Mouse (Mus musculus) heart, embryonic 14.5 days (tissue): ENCODE data around the gene Zmym1. TPM values are rescaled to one million over a fixed set of nuclear protein-coding genes. Genes with fewer than 3 reads are reported as not detected.

Experiments used
- ATAC-seq: fragments of 200-750 bp; cut with Nextera tagmentation; 2 replicates; pipeline ENCODE4 v1.8.0; 2017; ENCODE audit warnings: low read depth, moderate TSS enrichment; ENCODE audit not compliant: insufficient number of reproducible peaks, insufficient read depth, low FRiP score
- H3K27ac ChIP-seq, 2 experiments: fragments of 200-500 bp in 1 of 2; fragments of 300-500 bp in 1 of 2; sonication (generic) in 1 of 2; replicated peaks in 1 of 2; 2 replicates each; pipeline ENCODE4 v1.5.1; 2012 to 2014; ENCODE audit warnings: low read depth in 2 of 2, low read length in 2 of 2, control low read depth in 1 of 2, mild to moderate bottlenecking in 1 of 2, mixed read lengths in 1 of 2; ENCODE audit not compliant: control insufficient read depth in 1 of 2, insufficient read depth in 1 of 2
- H3K27me3 ChIP-seq: fragments of 300-500 bp; sonication (generic); 2 replicates; pipeline ENCODE4 v1.6.1; 2014; ENCODE audit warnings: mild to moderate bottlenecking, low read length, control low read depth; ENCODE audit not compliant: control insufficient read depth, insufficient read depth
- H3K36me3 ChIP-seq: fragments of 300-500 bp; sonication (generic); 2 replicates; pipeline ENCODE4 v1.6.1; 2014; ENCODE audit warnings: mild to moderate bottlenecking, control low read depth, low read length, mixed read lengths; ENCODE audit not compliant: control insufficient read depth, insufficient read depth
- H3K4me1 ChIP-seq, 2 experiments: fragments of 200-500 bp in 1 of 2; fragments of 300-500 bp in 1 of 2; sonication (generic) in 1 of 2; 2 replicates each; pipeline ENCODE4 v1.6.1; 2012 to 2014; ENCODE audit warnings: low read length in 2 of 2, control low read depth in 1 of 2, mixed read lengths in 1 of 2; ENCODE audit not compliant: control insufficient read depth in 2 of 2, insufficient read depth in 2 of 2
- H3K4me2 ChIP-seq: fragments of 300-500 bp; sonication (generic); 2 replicates; pipeline ENCODE4 v1.6.1; 2014; ENCODE audit warnings: mild to moderate bottlenecking, low read length
- H3K4me3 ChIP-seq, 2 experiments: fragments of 200-500 bp in 1 of 2; fragments of 300-500 bp in 1 of 2; sonication (generic) in 1 of 2; 2 replicates each; pipeline ENCODE4 v1.5.1; 2012 to 2014; ENCODE audit warnings: low read length in 2 of 2, mild to moderate bottlenecking in 2 of 2, control low read depth in 1 of 2, low read depth in 1 of 2, moderate library complexity in 1 of 2; ENCODE audit not compliant: control insufficient read depth in 1 of 2, insufficient read depth in 1 of 2
- H3K9ac ChIP-seq: fragments of 300-500 bp; sonication (generic); 2 replicates; pipeline ENCODE4 v1.6.1; 2014; ENCODE audit warnings: mild to moderate bottlenecking, low read length
- H3K9me3 ChIP-seq: fragments of 300-500 bp; sonication (generic); 2 replicates; pipeline ENCODE4 v1.6.1; 2016; ENCODE audit warnings: low read length, control low read depth; ENCODE audit not compliant: control insufficient read depth
- whole genome bisulfite sequencing: fragments of 180-500 bp; shearing (Covaris S2); extraction: QIAGEN DNeasy Blood & Tissue Kit; methylation state at CpG from one replicate; pipeline ENCODE4 v1.1.7; 2014; 5-methylcytosine and 5-hydroxymethylcytosine counted together
- polyA plus RNA-seq: library from polyadenylated mRNA; unstranded; fragments of >200 nt; fragmentation: Nextera tagmentation; extraction: Ambion mirVana; gene quantifications from 2 replicates; pipeline ENCODE4 v1.2.1, GENCODE M21; 2014

Zmym1 gene
- polyA plus RNA-seq, 1 experiment from 2014 or later: 15.0 TPM

DNA sequence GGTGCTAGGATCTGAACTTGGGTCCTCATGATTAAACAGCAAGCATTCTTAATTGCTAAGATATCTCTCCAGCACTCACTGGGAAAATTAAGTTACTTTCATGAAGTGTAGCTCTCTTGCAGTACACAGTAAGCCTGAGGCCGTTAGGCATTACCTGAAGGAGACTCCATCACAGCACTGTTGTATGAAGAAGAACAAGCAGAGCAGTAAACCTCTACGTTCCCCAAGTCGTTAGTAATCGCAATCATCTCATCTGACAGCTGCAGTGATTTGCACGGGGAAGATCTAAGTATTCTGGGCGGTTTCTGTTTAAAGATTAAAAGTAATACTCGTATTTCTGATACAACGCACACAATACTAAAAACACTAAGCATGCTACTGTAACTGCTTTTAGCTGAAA is 9.8 kb downstream of the Zmym1 start:
- H3K36me3 ChIP-seq: peaks cover 78% of the 10 kb centered on the region
- no peak overlapping the region for H3K4me2 ChIP-seq
- no peak overlapping the region for H3K9ac ChIP-seq
- H3K27ac ChIP-seq: no peak overlapping the region
- no peak for ATAC-seq
- no peaks in the 10 kb centered on the region for H3K9me3 ChIP-seq
- no peaks in the 10 kb centered on the region for H3K4me1 ChIP-seq
- no peak overlapping the region for H3K4me3 ChIP-seq
- WGBS: 89% methylated on average over 8 of the region's 8 CpGs
- H3K27me3 ChIP-seq: no peaks in the 10 kb centered on the region

DNA sequence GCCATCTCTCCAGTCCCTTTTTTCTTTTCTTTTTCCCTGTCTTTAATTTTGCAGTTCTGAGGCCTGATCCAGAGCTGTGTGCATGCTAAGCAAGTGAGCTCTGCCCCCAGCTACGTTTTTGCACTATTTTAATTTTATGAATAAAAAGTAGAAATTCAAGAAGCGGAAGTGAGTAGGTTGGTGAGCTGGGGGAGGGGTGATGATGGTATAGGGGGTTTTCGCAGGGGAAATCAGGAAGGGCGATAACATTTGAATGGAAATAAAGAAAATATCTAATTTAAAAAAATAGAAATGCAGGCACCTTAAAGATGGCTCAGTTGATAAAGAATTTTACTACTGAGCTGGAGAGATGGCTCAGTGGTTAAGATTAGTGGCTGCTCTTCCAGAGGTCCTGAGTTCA is 17.4 kb downstream of the Zmym1 start:
- H3K27me3 ChIP-seq: no peaks in the 10 kb centered on the region
- no peak for ATAC-seq
- peaks cover 77% of the 10 kb centered on the region for H3K36me3 ChIP-seq
- H3K4me2 ChIP-seq: no peak overlapping the region
- 79% methylated on average over 4 of the region's 4 CpGs for WGBS
- H3K9me3 ChIP-seq: no peaks in the 10 kb centered on the region
- no peak overlapping the region for H3K9ac ChIP-seq
- no peaks in the 10 kb centered on the region for H3K4me1 ChIP-seq
- no peak overlapping the region for H3K27ac ChIP-seq
- H3K4me3 ChIP-seq: no peak overlapping the region

DNA sequence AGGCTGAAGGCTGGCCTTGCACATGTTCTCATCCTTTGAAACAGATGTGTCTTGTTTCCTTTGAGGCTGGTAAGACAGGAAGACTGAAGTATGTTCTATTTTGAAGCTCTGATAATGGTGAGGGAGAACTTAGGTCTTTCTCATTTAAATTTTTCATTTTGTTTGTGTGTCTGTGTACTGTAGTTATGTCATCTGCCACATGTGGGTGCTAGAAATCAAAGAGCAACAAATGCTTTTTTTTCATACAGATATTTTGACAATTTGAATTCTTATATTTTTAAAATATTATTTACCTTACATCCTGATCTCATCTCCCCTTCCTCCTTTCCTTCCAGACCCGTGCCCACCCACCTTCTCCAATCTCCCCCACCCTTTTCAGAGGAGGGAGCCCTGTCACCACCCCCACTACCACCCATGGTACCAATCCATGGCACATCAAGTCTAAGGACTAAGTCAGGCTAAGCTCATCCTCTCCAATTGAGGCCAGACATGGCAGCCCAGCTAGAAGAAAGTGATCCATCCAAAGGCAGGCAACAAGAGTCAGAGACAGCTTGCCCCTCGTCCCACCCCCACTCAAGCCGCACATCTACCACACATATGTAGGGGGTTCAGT is 21.0 kb downstream of the Zmym1 start:
- 77% methylated on average over 3 of the region's 3 CpGs for WGBS
- Histone ChIP-seq H3K27me3 (no peaks in the 10 kb centered on the region), H3K4me2 (no peak overlapping the region), H3K9me3 (no peaks in the 10 kb centered on the region), H3K4me1 (no peaks in the 10 kb centered on the region), H3K9ac (no peak overlapping the region), H3K4me3 (no peak overlapping the region), H3K27ac (no peak overlapping the region), H3K36me3 (peaks cover 75% of the 10 kb centered on the region)
- no peak for ATAC-seq

DNA sequence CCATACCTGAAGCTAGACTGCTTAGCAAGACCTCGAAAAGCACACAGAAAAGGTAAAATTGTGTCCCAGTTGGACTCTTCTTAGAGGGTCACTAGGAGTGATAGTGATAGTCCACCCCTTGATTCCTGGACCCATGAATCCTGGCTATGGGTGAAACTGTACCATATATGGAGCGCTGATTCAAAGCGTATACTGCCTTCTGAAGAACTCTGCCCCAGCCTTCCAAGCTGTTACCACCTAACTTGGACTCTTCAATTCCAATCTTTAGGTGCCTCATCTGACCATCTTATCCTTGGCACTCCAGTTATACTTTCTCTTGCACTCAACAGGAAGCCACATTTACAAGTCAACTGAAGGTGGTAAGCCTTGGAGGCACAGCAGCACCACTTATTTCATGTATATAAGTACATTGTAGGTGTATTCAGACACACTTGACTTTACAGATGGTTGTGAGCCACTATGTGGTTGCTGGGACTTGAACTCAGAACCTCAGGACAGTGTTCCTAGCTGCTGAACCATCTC is 22.1 kb downstream of the Zmym1 start:
- no peaks in the 10 kb centered on the region for H3K9me3 ChIP-seq
- peaks cover 85% of the 10 kb centered on the region for H3K36me3 ChIP-seq
- H3K9ac ChIP-seq: no peak overlapping the region
- no peak for ATAC-seq
- no peaks in the 10 kb centered on the region for H3K4me1 ChIP-seq
- no peak overlapping the region for H3K4me3 ChIP-seq
- no peak overlapping the region for H3K27ac ChIP-seq
- H3K4me2 ChIP-seq: no peak overlapping the region
- 88% methylated on average over 3 of the region's 3 CpGs for WGBS
- H3K27me3 ChIP-seq: no peaks in the 10 kb centered on the region

DNA sequence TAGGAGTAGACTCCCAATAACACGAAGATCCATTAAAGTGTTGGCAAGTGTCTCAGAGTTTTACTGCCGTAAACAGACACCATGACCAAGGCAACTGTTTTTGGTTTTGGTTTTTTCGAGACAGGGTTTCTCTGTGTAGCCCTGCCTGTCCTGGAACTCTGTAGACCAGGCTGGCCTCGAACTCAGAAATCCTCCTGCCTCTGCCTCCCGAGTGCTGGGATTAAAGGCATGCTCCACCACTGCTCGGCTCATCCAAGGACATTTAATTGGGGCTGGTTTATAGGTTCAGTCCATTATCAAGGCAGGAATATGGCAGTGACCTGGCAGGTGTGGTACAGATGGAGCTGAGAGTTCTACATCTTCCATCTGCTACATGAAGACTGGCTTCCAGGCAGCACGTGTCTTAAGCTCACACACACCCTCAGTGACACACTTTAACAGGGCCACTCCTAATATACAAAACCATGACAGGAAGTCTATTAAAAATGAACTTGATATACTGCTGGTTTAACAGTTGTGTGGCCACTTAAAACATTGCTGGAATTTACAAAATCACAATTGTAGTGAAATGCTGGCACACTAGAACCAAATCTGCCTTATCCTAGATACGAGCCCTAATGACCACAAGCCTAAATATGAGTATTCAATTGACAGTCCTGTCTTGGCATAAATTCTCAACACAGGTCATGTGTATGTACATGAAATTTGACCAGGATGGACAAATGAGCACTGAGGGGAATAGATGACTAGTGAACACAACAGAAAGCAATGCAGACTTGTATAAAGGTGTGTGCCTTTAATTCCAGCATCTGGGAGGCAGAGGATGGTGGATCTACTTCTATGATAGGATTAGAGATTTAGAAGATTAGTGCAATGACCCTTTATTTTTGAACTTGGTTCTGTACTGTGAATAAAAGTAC is 22.8 kb downstream of the Zmym1 start:
- H3K4me1 ChIP-seq: no peaks in the 10 kb centered on the region
- H3K4me3 ChIP-seq: no peak overlapping the region
- H3K27ac ChIP-seq: no peak overlapping the region
- H3K9me3 ChIP-seq: no peaks in the 10 kb centered on the region
- no peak overlapping the region for H3K9ac ChIP-seq
- no peaks in the 10 kb centered on the region for H3K27me3 ChIP-seq
- ATAC-seq: no peak
- WGBS: 79% methylated on average over 8 of the region's 8 CpGs
- no peak overlapping the region for H3K4me2 ChIP-seq
- H3K36me3 ChIP-seq: peaks cover 92% of the 10 kb centered on the region

DNA sequence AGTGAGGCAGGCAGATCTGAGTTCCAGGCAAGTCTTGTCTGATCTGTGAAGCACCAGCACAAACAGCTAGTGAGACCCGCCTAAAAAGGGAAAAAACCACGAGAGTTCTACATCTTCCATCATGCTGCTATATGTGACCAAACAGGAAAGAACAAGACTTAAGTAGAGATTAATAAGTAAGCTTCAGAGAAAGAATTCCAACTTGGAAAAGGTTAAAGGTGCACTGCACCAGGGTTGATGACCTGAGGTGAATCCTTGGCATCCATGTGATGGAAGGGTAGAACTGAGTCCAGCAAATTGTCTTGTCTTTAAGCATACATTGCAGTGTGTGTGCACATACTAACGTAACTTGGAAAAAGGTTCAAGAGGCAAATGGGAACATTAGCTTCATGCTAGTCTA is 23.8 kb downstream of the Zmym1 start:
- no peaks in the 10 kb centered on the region for H3K27me3 ChIP-seq
- no peaks in the 10 kb centered on the region for H3K4me1 ChIP-seq
- H3K36me3 ChIP-seq: peaks cover 96% of the 10 kb centered on the region
- H3K4me3 ChIP-seq: no peak overlapping the region
- H3K27ac ChIP-seq: no peak overlapping the region
- H3K9ac ChIP-seq: no peak overlapping the region
- H3K4me2 ChIP-seq: no peak overlapping the region
- ATAC-seq: no peak
- WGBS: 94% methylated on average over 3 of the region's 3 CpGs
- H3K9me3 ChIP-seq: no peaks in the 10 kb centered on the region

DNA sequence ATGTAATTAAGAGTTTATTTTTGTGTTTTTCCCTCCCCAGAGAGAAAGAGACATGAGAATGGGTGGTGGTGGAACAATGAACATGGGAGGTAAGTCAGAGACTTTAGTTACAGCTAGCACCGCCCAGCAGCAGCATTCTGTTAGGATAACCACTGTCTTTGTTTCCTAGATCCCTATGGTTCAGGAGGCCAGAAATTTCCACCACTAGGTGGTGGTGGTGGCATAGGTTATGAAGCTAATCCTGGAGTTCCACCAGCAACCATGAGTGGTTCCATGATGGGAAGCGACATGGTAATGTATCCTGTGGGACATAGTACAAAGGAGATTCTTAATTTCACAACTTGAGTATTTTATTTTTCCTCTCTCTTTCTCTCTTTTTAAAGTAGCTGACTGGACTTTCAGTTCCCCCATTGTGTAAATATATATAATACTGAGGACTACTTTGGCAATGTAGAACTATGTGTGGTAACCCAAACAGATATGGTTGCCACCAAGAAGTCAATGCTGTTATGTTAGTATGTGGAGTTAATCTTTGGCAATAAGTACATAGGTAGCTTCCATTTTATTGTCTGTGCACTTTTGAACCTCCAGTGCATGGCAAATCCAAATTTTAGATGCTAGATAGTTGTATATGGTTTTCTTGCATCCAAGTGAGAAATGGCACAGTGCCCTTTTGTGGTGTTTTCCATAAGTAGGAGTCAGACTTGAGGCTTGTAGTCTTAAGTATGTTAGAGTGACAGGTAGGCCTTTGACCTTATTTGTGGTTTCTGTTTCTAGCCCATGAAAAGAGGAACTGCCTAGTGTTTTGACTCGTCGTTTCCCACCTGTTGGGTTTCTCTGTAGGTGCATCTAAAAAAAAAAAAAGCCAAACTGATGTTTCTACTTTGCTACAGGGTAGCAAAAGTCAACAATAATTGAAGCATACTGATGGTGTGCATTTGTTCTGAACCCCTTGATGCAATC is 33.4 kb downstream of the Zmym1 start:
- ATAC-seq: no peak
- 79% methylated on average over 4 of the region's 4 CpGs for WGBS
- no peak overlapping the region for H3K27ac ChIP-seq
- no peak overlapping the region for H3K4me2 ChIP-seq
- no peaks in the 10 kb centered on the region for H3K27me3 ChIP-seq
- no peaks in the 10 kb centered on the region for H3K9me3 ChIP-seq
- H3K36me3 ChIP-seq: peaks cover 98% of the 10 kb centered on the region
- peaks cover 0 to 19% of the 10 kb centered on the region in 2 experiments; a peak in 2 of 4 replicates for H3K4me1 ChIP-seq
- no peak overlapping the region for H3K9ac ChIP-seq
- no peak overlapping the region for H3K4me3 ChIP-seq
